Mouse (Mus musculus) lung, adult 2 months (tissue): ENCODE data around the gene Cbfa2t3.

Experiments
- CTCF ChIP-seq: fragments of 200-500 bp; IDR thresholded peaks from 2 replicates; pipeline ENCODE4 v1.5.1; 2011; ENCODE audit warnings: mild to moderate bottlenecking, low read length, control low read depth; ENCODE audit not compliant: insufficient read depth
- POLR2A ChIP-seq: fragments of 200-500 bp; IDR thresholded peaks from 2 replicates; pipeline ENCODE4 v1.6.1; 2011; ENCODE audit warnings: low read depth, mild to moderate bottlenecking, control low read depth, low read length, borderline replicate concordance; ENCODE audit errors: extremely low read depth

- TF ChIP-seq CTCF (no peak), POLR2A (no peak)
These were observed 28.9 kb downstream of the Cbfa2t3 start for GRCm38 (mm10) chr8:122670001-122670400.
